Mouse (Mus musculus) liver, postnatal 0 days (tissue): ENCODE data around the gene Olfr1200.

Experiments used
- CTCF ChIP-seq: sonication (generic); IDR thresholded peaks from 2 replicates; pipeline ENCODE4 v1.5.1; 2016; ENCODE audit warnings: antibody characterized with exemption, low read depth
- EP300 ChIP-seq: IDR thresholded peaks from 2 replicates; pipeline ENCODE4 v1.6.1; 2016; ENCODE audit warnings: antibody characterized with exemption, low read depth, mild to moderate bottlenecking

DNA sequence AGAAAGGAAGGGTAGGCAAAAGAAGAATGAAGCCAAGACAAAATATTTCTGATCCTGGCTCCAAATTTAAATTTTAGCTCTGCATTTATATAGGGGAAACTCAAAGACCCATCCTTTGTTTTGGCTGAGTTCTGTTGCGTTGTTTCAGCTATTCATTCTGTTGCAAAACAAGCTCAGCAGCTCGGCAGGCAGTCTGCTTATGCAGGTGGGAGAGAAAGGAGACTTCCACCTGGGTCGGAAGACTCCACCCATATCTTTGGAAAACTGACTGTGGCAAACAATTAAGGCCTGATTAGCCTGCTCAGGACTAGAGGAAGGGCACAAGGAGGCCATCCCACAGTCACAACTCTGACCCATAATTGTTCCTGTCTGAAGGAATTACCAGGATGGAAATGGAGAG, 26.9 kb downstream of the Olfr1200 start:
- no peak for TF ChIP-seq CTCF
- no peak for TF ChIP-seq EP300
